Mouse (Mus musculus): ENCODE measurements around the gene Serpine3. TPM values are rescaled to one million over a fixed set of nuclear protein-coding genes. Genes with fewer than 3 reads are reported as not detected.

Serpine3 gene
- polyA plus RNA-seq, 1 experiment from 2014 or later, result not detected

- H3K27ac ChIP-seq, result no peak overlapping the region
- H3K4me3 ChIP-seq, result no peak overlapping the region
- WGBS, result 83% methylated on average over 7 of the region's 7 CpGs
- no peaks in the 10 kb centered on the region for H3K27me3 ChIP-seq
- ATAC-seq (ENCODE audit: low FRiP score), result no peak
- no peaks in the 10 kb centered on the region for H3K4me1 ChIP-seq (replicated peaks)
- no peaks in the 10 kb centered on the region for H3K9me3 ChIP-seq
- no peak overlapping the region for H3K4me2 ChIP-seq
- H3K36me3 ChIP-seq, result no peaks in the 10 kb centered on the region
- no peak overlapping the region for H3K9ac ChIP-seq
Measured at GRCm38 (mm10) chr14:62655996-62656395, 7.5 kb upstream of the Serpine3 start.

- no peaks in the 10 kb centered on the region for H3K4me1 ChIP-seq (replicated peaks)
- 82% methylated on average over 3 of the region's 3 CpGs for WGBS
Measured at GRCm38 (mm10) chr14:62657469-62657868, 6.0 kb upstream of the Serpine3 start.

GRCm38 (mm10) chr14:62662381-62662780 is 1.1 kb upstream of the Serpine3 start:
- H3K36me3 ChIP-seq, result no peaks in the 10 kb centered on the region
- H3K9ac ChIP-seq, result no peak overlapping the region
- WGBS, result 89% methylated on average over 6 of the region's 6 CpGs
- H3K27me3 ChIP-seq, result no peaks in the 10 kb centered on the region
- no peak overlapping the region for H3K27ac ChIP-seq
- H3K4me3 ChIP-seq, result no peak overlapping the region
- no peaks in the 10 kb centered on the region for H3K4me1 ChIP-seq (replicated peaks)
- no peak overlapping the region for H3K4me2 ChIP-seq
- no peak for ATAC-seq (ENCODE audit: low FRiP score)
- no peaks in the 10 kb centered on the region for H3K9me3 ChIP-seq

More at GRCm38 (mm10) chr14:62657469-62657868, 6.0 kb upstream of the Serpine3 start:
- Histone ChIP-seq H3K4me2 (no peak overlapping the region), H3K9ac (no peak overlapping the region), H3K36me3 (no peaks in the 10 kb centered on the region), H3K27ac (no peak overlapping the region), H3K27me3 (no peaks in the 10 kb centered on the region), H3K4me3 (no peak overlapping the region), H3K9me3 (no peaks in the 10 kb centered on the region)
- ATAC-seq (ENCODE audit: low FRiP score), result no peak

GRCm38 (mm10) chr14:62664976-62665673 is 1.7 kb downstream of the Serpine3 start:
- H3K4me1 ChIP-seq (replicated peaks), result no peaks in the 10 kb centered on the region
- no peak overlapping the region for H3K4me2 ChIP-seq
- H3K9ac ChIP-seq, result no peak overlapping the region
- H3K36me3 ChIP-seq, result no peaks in the 10 kb centered on the region
- no peak overlapping the region for H3K27ac ChIP-seq
- H3K9me3 ChIP-seq, result no peaks in the 10 kb centered on the region
- ATAC-seq (ENCODE audit: low FRiP score), result no peak
- H3K4me3 ChIP-seq, result no peak overlapping the region
- H3K27me3 ChIP-seq, result no peaks in the 10 kb centered on the region
- WGBS, result 53% methylated on average over 9 of the region's 9 CpGs

- no peak for ATAC-seq (ENCODE audit: low FRiP score)
- no peak overlapping the region for H3K4me3 ChIP-seq
- H3K27ac ChIP-seq, result no peak overlapping the region
- no peaks in the 10 kb centered on the region for H3K36me3 ChIP-seq
- H3K4me2 ChIP-seq, result no peak overlapping the region
- peaks cover 5% of the 10 kb centered on the region; the same call in 1 of the 2 replicates for H3K4me1 ChIP-seq (replicated peaks)
- H3K27me3 ChIP-seq, result no peaks in the 10 kb centered on the region
- H3K9me3 ChIP-seq, result no peaks in the 10 kb centered on the region
- no peak overlapping the region for H3K9ac ChIP-seq
- WGBS, result 91% methylated on average over 3 of the region's 3 CpGs
Measured at GRCm38 (mm10) chr14:62673646-62674045, 10.2 kb downstream of the Serpine3 start.

GRCm38 (mm10) chr14:62718161-62718560 is 54.7 kb downstream of the Serpine3 start:
- 93% methylated on average over 2 of the region's 2 CpGs for WGBS
- Histone ChIP-seq H3K36me3 (peaks cover 11% of the 10 kb centered on the region), H3K27me3 (no peaks in the 10 kb centered on the region), H3K4me2 (no peak overlapping the region), H3K4me3 (no peak overlapping the region), H3K9ac (no peak overlapping the region), H3K27ac (no peak overlapping the region), H3K4me1 (replicated peaks) (no peaks in the 10 kb centered on the region), H3K9me3 (no peaks in the 10 kb centered on the region)
- ATAC-seq (ENCODE audit: low FRiP score), result no peak

- no peaks in the 10 kb centered on the region for H3K36me3 ChIP-seq
- no peaks in the 10 kb centered on the region for H3K4me1 ChIP-seq (replicated peaks)
- H3K27me3 ChIP-seq, result no peaks in the 10 kb centered on the region
- no peak overlapping the region for H3K4me3 ChIP-seq
- no peaks in the 10 kb centered on the region for H3K9me3 ChIP-seq
- H3K27ac ChIP-seq, result no peak overlapping the region
- WGBS, result 94% methylated on average over 1 of the region's 1 CpGs
- no peak for ATAC-seq (ENCODE audit: low FRiP score)
- no peak overlapping the region for H3K4me2 ChIP-seq
- H3K9ac ChIP-seq, result no peak overlapping the region
Measured at GRCm38 (mm10) chr14:62721625-62722024, 58.2 kb downstream of the Serpine3 start.

GRCm38 (mm10) chr14:62724560-62724959 is 61.1 kb downstream of the Serpine3 start:
- Histone ChIP-seq H3K9me3 (no peaks in the 10 kb centered on the region), H3K4me3 (no peak overlapping the region), H3K9ac (no peak overlapping the region), H3K36me3 (no peaks in the 10 kb centered on the region), H3K27ac (no peak overlapping the region), H3K27me3 (no peaks in the 10 kb centered on the region), H3K4me2 (no peak overlapping the region), H3K4me1 (replicated peaks) (no peaks in the 10 kb centered on the region)
- no peak for ATAC-seq (ENCODE audit: low FRiP score)

- Histone ChIP-seq H3K36me3 (peaks cover 9% of the 10 kb centered on the region), H3K4me2 (no peak overlapping the region), H3K27me3 (no peaks in the 10 kb centered on the region), H3K4me3 (no peak overlapping the region), H3K27ac (no peak overlapping the region), H3K9ac (no peak overlapping the region), H3K9me3 (no peaks in the 10 kb centered on the region), H3K4me1 (replicated peaks) (no peaks in the 10 kb centered on the region)
- WGBS, result 74% methylated on average over 1 of the region's 1 CpGs
- no peak for ATAC-seq (ENCODE audit: low FRiP score)
Measured at GRCm38 (mm10) chr14:62731902-62732301, 68.4 kb downstream of the Serpine3 start.

- Histone ChIP-seq H3K27me3 (no peaks in the 10 kb centered on the region), H3K27ac (no peak overlapping the region), H3K9ac (no peak overlapping the region), H3K36me3 (peaks cover 14% of the 10 kb centered on the region), H3K4me2 (no peak overlapping the region), H3K4me1 (replicated peaks) (no peaks in the 10 kb centered on the region), H3K4me3 (no peak overlapping the region), H3K9me3 (no peaks in the 10 kb centered on the region)
- 90% methylated on average over 2 of the region's 2 CpGs for WGBS
- ATAC-seq (ENCODE audit: low FRiP score), result no peak
Measured at GRCm38 (mm10) chr14:62733666-62734065, 70.2 kb downstream of the Serpine3 start.

- peaks cover 14% of the 10 kb centered on the region for H3K36me3 ChIP-seq
- no peak overlapping the region for H3K9ac ChIP-seq
- 93% methylated on average over 1 of the region's 1 CpGs for WGBS
- no peaks in the 10 kb centered on the region for H3K9me3 ChIP-seq
- no peak overlapping the region for H3K27ac ChIP-seq
- H3K4me1 ChIP-seq (replicated peaks), result no peaks in the 10 kb centered on the region
- no peak for ATAC-seq (ENCODE audit: low FRiP score)
- H3K27me3 ChIP-seq, result no peaks in the 10 kb centered on the region
- H3K4me2 ChIP-seq, result no peak overlapping the region
- no peak overlapping the region for H3K4me3 ChIP-seq
Measured at GRCm38 (mm10) chr14:62735646-62736045, 72.2 kb downstream of the Serpine3 start.
